Mouse (Mus musculus): ENCODE measurements around the gene Otud1.
A peak's percentile ranks its signal among the peaks of the same experiment; 100 is the strongest.

Gene Otud1

DNA sequence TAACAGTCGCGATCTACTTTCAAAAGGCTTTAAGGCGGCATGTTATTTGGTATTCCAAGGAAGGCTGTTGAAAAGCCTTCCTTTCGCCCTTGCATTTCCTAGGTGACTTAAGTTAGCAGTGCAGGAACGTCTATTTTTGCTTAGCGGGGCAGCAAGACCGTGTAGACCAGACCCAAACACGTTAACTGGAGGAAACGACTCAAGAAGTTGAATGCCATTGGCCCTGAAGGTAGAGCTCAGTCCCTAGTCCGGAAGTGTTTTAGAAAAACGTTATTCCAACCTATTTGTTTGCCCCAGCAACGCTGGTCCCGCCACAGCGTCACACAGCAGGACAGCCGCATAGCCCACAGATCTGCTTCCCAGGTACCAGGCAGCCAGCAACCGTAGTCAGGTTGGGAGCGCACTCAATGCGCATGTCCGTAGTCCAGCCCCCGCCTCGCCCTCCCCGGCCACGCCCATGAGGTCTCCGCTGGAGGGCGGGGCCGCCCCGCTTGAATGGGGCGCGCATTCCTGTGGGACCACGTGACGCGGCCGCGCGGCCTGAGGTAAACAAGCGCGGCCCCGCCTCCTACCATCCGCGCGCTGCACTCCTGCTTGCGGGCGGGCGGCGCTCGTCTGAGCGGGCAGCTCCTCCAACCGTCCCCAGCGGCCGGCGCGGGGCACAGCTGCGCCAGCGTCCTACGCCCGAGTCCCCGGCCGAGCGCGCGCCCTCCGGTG is at the start of gene Otud1:
Otud1 (plus strand) TSS at position 595 of the 717 bp plus-strand sequence.
- peak; percentile 91 for DNase-seq (ENCODE audit: low read depth, low spot score)

DNA sequence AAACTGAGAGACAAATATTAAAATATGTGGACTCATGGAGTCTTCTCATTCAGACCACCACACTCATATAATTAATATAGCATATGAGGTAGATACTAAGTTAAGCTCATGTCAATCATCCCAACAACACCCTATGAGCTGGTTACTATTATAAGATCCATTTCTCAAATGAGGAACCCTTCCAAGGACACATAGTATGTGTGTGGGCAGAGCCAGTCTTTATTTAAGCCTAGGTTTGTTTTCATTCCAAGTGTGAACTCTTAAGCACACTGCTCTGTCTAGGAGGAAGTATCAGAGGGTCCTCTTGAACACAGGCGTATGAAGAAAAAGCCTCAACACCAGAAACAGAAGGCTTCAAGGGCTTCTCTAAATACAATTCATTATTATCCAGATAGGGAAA is 49.7 kb upstream of the Otud1 start:
- no peak for DNase-seq (ENCODE audit: low read depth, low spot score)

DNA sequence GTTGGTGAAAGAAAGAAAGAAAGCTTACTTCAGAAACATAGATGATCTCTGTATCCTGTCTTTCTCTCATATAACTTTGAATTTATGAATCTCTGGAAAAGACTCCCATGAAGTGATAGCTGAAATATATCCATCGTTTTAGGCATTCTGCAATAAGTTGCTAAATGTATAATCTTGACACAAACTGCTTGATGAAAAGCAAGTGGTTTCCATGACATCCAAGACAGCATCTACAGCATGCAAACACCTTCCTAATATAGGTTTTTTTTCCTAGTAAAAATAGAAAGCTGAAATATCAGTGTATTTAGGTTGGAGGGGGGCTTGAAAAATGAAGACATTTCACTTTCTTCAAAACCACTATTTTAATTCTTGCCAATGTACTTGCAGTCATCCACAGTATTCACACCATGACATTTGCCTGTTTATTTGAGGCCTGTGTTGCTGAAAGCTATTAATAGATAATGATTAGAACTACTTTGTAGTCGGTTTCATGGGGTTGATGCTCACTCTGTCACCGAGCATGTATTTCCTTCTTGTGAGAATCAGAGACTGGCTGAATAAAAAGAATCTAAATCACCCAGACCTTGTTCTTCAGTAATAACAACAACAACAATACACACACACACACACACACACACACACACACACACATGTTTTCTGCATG is 49.0 kb upstream of the Otud1 start:
- DNase-seq (ENCODE audit: low read depth, low spot score), result no peak

DNA sequence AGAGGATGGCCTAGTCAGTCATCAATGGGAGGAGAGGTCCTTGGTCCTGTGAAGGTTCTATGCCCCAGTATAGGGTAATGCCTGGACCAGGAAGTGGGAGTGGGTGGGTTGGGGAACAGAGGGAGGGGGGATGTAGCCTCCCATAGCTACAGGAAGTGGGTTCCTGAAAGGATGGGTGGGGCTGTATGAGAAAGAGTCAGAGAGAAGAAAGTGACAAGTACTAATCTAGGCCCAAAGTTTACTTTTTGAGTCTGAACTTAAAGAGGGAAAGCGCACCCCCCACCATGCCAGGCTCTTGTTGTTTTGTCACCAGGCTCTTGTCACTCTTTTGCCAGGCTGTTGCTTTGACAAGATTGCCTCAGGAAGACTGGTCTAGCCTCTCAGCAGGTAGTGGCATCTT is 35.5 kb upstream of the Otud1 start:
- no peak for DNase-seq (ENCODE audit: low read depth, low spot score)

DNA sequence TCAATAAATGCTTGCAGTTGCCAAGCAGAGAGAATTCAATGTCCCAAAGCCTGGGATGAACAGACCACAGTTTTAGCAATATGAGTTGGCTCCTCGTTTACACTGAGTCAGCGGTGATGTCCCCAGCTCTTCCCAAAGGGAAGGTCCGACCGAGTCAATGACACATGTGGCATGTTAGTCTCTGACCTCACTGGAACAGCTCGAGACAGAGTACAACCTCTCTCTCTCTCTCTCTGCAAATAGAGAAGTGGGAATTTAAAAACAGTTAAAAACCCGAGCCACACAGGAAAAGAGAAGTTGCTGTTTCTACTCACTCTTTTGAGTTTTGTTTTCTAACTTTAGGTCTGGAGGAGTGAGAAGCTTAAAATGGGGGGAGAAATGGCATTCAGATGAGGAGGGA is 30.5 kb upstream of the Otud1 start:
- DNase-seq (ENCODE audit: low read depth, low spot score), result no peak

DNA sequence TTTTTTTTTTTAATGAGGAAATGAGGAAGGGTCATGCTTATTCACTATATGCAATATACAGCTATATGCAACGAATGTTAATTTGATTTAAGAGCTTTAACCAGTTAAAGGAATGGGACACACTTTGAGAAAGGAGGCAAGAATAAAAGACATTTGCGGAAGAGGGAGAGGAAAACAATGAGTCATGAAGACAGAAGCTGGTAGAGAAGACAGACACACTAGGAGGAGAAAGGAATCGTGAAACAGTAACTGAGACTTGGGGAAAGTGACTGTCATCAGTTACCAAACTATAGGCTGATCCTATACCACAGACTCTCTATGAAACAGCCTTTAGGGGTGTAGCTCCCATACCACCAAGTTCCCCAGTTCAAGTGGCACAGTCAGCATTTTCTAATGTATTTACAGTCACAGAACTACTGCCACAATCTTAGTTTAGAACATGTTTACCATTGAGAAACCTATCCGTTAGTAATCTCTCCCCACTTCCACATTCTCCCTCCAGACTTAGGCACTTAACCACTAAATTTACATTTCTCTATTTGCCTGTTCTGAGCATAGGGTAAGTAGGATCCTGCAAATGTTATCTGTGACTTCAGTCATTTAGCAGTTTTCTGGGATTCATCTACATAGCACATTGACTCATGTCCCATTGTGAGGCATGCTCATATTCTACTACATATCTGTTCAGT is 29.5 kb upstream of the Otud1 start:
- DNase-seq (ENCODE audit: low read depth, low spot score), result no peak

DNA sequence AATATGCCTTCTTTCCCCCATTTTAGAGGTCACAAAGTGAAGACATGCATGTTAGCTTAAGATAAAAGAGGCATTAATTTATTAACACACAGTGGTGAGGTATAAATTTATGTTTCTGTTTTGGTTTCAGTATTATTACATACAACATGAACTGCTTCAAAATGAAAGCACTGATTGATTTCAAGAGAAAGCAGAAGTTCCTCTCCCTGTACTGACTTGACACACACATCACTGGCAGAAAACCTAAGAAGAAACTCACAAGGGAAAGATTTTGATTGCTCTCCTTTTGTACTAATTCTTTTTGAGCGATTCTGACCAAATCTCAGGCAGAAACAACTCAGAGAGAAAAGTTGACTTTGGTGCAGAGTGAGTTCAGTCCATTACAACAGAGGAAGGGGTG is 27.0 kb upstream of the Otud1 start:
- no peak for DNase-seq (ENCODE audit: low read depth, low spot score)

DNA sequence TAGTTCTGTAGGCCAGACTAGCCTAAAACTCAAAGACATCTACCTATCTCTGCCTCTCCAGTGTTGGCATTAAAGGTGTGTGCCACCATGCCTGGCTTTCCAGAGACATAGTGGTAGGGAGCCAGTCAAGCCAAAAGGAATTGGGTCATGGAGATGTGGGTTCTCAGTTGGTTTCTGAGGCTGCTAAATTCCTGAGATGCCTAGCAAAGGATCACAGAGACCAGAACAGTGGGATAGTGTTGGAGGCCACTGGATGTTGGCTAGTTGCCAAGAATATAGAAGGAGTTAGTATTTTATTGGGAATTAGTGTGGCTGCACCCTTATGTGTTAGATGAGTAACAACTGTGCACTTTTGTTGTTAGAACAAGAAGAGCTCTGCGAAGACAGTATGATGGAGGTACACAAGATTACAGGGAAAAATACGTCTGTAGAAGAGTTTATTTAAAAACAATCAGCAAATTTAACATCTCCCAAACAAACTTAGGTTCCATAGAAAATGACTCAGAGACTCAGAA is 24.1 kb upstream of the Otud1 start:
- no peak for DNase-seq (ENCODE audit: low read depth, low spot score)

DNA sequence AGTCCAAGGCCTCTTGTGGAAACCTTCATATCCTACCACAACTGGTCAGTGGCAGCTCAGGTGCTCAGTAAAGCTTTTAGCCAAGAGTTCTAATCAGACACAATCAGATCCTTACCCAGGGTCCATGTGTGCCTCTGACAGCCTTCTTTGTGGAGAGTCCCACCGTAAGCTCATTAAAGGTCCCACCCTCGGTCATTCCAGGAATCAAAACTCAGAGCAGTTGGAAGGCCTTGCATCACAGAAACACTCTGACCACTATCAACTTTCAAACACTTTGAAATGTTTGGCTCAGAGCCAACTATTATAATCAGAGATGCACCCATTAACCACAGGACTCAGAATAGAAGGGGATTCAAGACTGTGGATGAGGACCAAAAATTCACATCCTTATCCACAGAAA is 12.4 kb upstream of the Otud1 start:
- DNase-seq (ENCODE audit: low read depth, low spot score), result no peak

DNA sequence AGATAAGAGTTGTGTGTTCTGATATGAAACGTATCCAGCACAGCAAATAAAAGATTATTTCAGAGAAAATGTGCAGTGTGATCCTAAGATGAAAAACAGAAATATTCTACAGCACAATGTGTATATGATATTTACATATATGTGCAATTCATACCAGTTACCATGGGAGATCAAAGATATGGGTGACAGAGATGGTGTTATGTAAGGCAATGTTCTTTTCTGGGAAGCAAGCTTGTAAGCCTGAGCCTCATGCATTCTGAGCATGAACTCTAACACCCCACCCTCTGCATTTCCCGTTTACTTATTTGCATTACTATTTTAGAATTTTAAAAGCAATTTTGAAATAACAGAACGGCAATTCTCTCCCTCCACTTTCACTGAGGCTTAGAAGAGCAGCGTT is 11.4 kb upstream of the Otud1 start:
- DNase-seq (ENCODE audit: low read depth, low spot score), result no peak

DNA sequence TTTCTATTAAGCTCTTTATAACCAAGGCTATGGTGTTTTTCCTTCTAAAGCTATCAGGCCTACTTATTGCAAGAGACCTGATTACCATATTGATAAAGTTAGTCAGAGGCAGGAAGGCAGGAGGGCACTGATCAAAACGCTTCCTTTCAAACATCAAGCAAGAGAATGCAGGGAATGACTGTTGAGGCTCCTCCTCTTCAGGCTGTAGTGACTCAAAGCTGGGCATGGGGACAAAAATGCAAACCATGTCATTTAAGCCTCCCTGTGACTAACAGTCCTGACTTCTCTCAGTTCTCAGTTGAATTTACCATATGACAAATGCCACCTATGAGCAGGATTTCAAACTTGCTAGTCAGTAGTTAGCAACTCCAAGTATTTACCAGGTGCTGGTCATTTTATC is 10.6 kb upstream of the Otud1 start:
- no peak for DNase-seq (ENCODE audit: low read depth, low spot score)

DNA sequence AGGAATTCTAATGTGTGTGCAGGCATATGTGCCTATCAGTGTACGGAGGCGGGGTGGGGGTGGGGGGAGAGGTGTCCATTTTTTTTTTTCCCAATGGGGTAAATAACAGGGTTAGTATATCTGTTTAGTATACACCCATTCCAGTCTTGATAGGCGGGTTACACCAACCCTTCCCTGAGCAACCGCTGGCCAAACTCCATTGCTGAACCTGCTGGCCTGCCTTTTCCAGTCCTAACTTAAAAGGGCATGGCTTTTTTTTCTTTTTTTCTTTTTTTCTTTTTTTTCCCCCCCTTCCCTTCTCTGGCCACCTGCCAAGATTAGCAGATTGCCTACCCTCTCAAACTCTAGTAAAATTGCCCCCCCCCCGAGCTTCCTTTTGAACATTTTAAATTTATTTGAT is 1.1 kb upstream of the Otud1 start:
- no peak for DNase-seq (ENCODE audit: low read depth, low spot score)

DNA sequence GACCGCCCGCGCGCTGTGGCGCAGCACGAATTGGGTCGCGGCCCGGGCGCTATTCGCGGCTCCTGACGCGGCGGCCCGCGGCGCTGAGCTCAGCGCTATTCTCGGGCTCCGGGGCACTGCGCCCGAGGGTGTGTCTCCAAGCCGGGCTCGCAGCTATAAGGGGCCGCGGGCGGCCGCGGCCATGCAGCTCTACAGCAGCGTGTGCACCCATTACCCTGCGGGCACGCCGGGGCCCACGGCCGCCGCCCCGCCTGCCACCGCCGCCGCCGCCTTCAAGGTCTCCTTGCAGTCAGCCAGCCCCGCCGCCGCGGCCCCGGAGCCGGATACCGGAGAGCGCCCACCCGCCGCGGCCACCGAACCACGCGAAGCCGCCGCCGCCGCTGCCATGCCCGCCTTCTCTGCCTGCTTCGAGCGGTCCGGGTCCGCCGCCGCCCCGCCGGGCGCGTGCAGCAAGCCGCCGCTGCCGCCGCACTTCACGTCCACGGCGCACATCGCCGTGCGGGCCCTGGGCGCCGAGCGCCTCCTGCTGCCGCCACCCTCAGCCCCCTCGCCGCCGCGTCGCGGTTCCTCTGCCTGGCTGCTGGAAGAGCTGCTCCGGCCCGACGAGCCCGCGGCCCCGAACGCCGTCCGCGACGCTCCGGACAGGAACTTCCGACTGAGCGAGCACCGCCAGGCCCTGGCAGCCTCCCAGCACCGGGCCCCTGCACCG is 483 bp downstream of the Otud1 start:
- DNase-seq (ENCODE audit: low read depth, low spot score), result peak; percentile 43

DNA sequence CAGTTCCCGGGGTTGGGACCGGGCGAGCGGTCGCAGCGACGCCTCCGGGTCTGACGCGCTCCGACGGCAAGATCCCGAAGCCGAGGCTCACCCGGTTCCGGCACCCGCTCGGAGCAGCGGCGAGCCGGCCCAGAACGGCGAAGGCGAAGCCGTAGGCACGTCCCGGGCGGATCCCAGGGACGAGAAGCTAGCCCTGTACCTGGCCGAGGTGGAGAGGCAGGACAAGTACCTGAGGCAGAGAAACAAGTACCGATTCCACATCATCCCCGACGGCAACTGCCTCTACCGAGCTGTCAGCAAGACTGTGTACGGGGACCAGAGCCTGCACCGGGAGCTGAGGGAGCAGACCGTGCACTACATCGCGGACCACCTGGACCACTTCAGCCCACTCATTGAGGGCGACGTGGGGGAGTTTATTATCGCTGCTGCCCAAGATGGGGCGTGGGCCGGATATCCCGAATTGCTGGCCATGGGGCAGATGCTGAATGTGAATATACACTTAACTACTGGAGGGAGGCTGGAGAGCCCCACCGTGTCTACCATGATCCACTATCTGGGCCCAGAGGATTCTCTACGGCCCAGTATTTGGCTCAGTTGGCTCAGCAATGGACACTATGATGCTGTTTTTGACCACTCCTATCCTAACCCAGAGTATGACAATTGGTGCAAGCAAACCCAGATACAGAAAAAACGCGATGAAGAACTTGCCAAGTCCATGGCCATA is 1.3 kb downstream of the Otud1 start:
- DNase-seq (ENCODE audit: low read depth, low spot score), result no peak

DNA sequence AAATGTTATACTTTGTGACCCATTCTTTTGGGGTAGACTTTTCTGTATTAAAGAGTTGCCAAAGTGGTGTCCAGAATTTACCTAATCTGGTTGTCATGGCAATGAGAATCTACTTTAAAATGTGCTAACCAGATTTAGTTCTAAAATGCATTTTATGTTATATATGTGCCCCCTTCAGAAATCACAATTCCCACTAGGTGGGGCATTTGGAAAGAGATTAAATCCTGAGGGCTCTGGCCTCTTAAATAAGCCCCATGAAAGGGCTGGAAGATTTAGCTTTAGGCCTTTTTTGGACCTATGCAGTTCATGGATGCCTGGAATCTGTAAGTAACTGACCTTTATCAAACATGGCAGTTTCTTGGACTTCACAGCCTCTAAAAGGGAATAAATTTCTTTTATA is 3.3 kb downstream of the Otud1 start:
- no peak for DNase-seq (ENCODE audit: low read depth, low spot score)

DNA sequence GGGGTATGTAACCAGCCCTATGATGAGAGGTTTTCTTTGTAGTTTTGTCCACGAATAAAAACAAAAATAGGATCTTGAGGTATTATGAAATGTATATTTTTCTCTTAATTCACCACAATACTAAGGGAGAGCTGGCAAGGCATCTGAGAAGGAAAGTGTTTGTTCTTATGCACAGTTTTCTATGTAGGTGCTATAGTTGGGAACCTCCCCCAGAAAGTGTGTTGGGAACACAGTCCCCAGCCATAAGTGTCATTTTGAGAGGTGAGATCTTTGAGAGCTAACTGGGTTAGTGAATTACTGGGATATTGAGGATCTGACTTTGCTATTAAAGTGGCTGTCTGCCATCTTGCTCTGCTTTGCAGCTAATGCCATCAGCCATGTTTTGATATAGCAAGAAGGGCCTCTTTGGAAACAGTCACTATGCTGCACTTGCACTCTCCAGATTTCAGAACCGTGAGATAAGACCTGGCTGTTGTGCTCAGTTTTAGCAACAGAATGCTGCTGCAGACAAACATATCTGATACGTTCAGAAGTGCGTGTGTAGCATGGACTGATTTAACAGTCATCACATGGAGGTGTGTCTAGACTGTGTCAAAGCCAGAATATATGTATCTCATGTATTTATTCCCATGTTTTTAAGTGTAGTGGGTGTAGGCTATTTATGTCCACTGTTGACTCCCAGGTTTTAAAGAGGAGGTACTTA is 5.7 kb downstream of the Otud1 start:
- DNase-seq (ENCODE audit: low read depth, low spot score), result no peak

DNA sequence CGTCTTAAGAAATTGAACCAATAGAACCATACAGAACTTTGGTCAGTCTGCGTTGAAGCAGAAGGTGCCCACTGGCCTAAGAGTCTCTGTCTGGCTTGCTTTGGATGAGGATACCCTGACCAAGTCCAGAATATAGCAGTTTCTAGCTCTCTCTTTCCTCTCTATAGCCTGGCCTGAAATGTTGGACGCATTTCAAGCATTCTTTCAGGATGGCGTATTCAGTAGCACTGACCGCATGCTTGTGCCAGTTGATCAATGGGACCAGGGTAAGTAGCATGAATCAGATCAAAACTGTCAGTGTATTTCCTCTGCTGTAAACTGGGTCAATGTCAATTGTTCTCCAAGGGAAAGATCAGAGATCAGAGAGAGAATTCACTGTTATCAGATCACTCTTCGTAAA is 6.6 kb downstream of the Otud1 start:
- DNase-seq (ENCODE audit: low read depth, low spot score), result no peak

DNA sequence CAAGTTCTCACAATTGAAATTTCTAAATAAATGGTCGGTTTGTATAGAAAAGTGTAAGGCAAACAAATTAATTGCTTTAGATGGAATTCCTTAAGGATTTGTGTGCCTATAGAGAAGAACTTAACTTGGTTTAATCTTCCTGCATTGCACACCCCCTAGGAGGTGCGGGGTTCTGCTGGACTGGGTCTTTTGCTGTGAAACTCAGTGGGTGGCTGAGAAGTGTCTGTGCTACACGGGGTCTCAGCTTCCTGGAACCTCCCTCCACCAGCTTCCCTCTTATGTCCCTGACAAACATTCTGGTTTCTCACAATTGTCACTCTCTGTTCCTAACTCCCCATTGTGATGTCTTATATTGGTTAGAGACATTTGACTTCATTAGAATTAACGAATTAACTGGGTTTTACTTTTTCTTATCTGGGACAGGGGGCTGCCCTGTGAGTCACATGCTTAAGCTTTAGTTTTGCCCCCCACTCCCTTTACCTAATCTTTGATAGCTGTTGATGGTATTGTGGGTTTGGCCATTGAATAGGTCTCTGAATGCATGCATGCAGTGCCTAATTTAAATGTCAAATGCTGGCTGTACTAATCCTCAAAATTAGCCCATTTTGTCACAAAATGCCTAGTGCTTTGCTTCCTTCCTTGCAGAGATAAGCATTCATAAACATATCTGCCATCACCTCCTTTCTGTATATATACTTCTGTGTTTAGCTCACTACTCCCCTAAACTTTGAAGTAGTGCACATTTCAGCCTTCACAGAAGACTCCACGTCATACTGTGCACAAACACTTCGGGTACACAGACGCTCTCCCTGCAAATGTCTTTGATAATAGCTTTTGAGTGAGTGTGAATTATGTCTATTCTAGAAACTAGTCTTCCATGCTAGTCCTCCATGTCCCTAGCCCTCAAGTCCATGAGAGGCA is 7.3 kb downstream of the Otud1 start:
- no peak for DNase-seq (ENCODE audit: low read depth, low spot score)

DNA sequence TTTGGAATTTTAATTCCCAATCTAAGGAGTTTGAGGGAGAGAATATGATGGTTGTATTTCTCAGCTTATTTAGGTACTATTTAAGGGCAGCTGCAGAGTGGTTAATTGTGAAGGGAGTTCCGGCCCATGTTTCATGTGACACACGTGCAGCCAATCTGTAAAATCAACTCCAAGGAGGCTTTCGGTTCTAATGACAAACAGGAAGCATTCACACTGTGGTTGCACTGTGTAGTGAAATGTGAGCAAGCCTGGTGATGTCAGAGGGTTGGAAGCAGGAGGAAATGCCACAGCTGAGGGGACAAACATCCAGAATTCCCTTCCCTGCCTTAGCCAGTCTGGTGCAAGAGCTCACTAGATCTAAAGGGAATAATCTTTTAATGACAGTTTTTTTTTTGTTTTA is 8.3 kb downstream of the Otud1 start:
- DNase-seq (ENCODE audit: low read depth, low spot score), result no peak

Measured in WW6 (cell line).